In genomic region chr12:98347056-98347455, GRCm38 (mm10) we compare ENCODE assay signal across 7 mouse cellular contexts.
"Had no signal": no experiment of that assay in that cellular context is flagged by ENCODE, and none has a peak within 500 bp of the region (broad histone marks: within the 10 kb centered on the region; RNA-seq: fewer than 3 reads in every experiment).

No protein-coding gene starts in this region.

- H3K27me3 ChIP-seq: neural tube, embryonic 13.5 days; neural tube, embryonic 15.5 days; stomach, embryonic 15.5 days had no signal

- H3K9me3 ChIP-seq: neural tube, embryonic 13.5 days; neural tube, embryonic 15.5 days; stomach, embryonic 15.5 days had no signal

- DNase-seq: right cerebral cortex, postnatal 25 days; right cerebral cortex, postnatal 4 days; thymus, adult 18-20 months had no signal

- H3K9ac ChIP-seq: neural tube, embryonic 13.5 days; neural tube, embryonic 15.5 days; stomach, embryonic 15.5 days had no signal

- H3K4me1 ChIP-seq: neural tube, embryonic 13.5 days; neural tube, embryonic 15.5 days; stomach, embryonic 15.5 days had no signal

- H3K36me3 ChIP-seq: neural tube, embryonic 13.5 days; neural tube, embryonic 15.5 days; stomach, embryonic 15.5 days had no signal

- H3K4me3 ChIP-seq: neural tube, embryonic 13.5 days; neural tube, embryonic 15.5 days; stomach, embryonic 15.5 days had no signal

- H3K27ac ChIP-seq: neural tube, embryonic 13.5 days; neural tube, embryonic 15.5 days; stomach, embryonic 15.5 days; stomach, postnatal 0 days had no signal

- H3K4me2 ChIP-seq: neural tube, embryonic 13.5 days; neural tube, embryonic 15.5 days; stomach, embryonic 15.5 days had no signal
